Mouse (Mus musculus) kidney, embryonic 14.5 days (tissue): ENCODE measurements around the gene Ctnnd2. TPM values are rescaled to one million over a fixed set of nuclear protein-coding genes. Genes with fewer than 3 reads are reported as not detected.
A peak's percentile ranks its signal among the peaks of the same experiment; 100 is the strongest.

Experiments used
- ATAC-seq: fragments of 200-750 bp; cut with Nextera tagmentation; 2 replicates; pipeline ENCODE4 v1.8.0; 2017; ENCODE audit warnings: moderate number of reproducible peaks, mild to moderate bottlenecking, moderate TSS enrichment, moderate library complexity; ENCODE audit not compliant: low FRiP score, low TSS enrichment
- H3K27ac ChIP-seq: fragments of 300-500 bp; sonication (generic); 2 replicates; pipeline ENCODE4 v1.5.1; 2014; ENCODE audit warnings: low read depth, mild to moderate bottlenecking, low read length, moderate library complexity, mixed read lengths
- H3K27me3 ChIP-seq: fragments of 300-500 bp; sonication (generic); 2 replicates; pipeline ENCODE4 v1.6.1; 2014; ENCODE audit warnings: mild to moderate bottlenecking, low read length; ENCODE audit not compliant: control insufficient read depth, insufficient read depth
- H3K36me3 ChIP-seq: fragments of 300-500 bp; sonication (generic); 2 replicates; pipeline ENCODE4 v1.6.1; 2014; ENCODE audit warnings: low read length, mixed read lengths; ENCODE audit not compliant: control insufficient read depth, insufficient read depth
- H3K4me1 ChIP-seq: fragments of 300-500 bp; sonication (generic); 2 replicates; pipeline ENCODE4 v1.6.1; 2014; ENCODE audit warnings: low read length, mixed read lengths; ENCODE audit not compliant: control insufficient read depth, insufficient read depth
- H3K4me2 ChIP-seq: fragments of 300-500 bp; sonication (generic); replicated peaks from 2 replicates; pipeline ENCODE4 v1.6.1; 2014; ENCODE audit warnings: low read depth, mild to moderate bottlenecking, low read length
- H3K4me3 ChIP-seq: fragments of 300-500 bp; sonication (generic); 2 replicates; pipeline ENCODE4 v1.5.1; 2014; ENCODE audit warnings: mild to moderate bottlenecking, low read length
- H3K9ac ChIP-seq: fragments of 300-500 bp; sonication (generic); 2 replicates; pipeline ENCODE4 v1.6.1; 2014; ENCODE audit warnings: low read depth, mild to moderate bottlenecking, low read length, moderate library complexity
- H3K9me3 ChIP-seq: fragments of 300-500 bp; sonication (generic); 2 replicates; pipeline ENCODE4 v1.6.1; 2016; ENCODE audit warnings: low read length; ENCODE audit not compliant: control insufficient read depth
- WGBS: fragments of 180-500 bp; shearing (Covaris S2); extraction: QIAGEN DNeasy Blood & Tissue Kit; methylation state at CpG from one replicate; pipeline ENCODE4 v1.1.7; 2014; 5-methylcytosine and 5-hydroxymethylcytosine counted together
- polyA plus RNA-seq: library from polyadenylated mRNA; unstranded; fragments of >200 nt; fragmentation: Nextera tagmentation; extraction: Ambion mirVana; gene quantifications from 2 replicates; pipeline ENCODE4 v1.2.1, GENCODE M21; 2014

The Ctnnd2 gene
- polyA plus RNA-seq, 1 experiment from 2014 or later, result 4.6 TPM

DNA sequence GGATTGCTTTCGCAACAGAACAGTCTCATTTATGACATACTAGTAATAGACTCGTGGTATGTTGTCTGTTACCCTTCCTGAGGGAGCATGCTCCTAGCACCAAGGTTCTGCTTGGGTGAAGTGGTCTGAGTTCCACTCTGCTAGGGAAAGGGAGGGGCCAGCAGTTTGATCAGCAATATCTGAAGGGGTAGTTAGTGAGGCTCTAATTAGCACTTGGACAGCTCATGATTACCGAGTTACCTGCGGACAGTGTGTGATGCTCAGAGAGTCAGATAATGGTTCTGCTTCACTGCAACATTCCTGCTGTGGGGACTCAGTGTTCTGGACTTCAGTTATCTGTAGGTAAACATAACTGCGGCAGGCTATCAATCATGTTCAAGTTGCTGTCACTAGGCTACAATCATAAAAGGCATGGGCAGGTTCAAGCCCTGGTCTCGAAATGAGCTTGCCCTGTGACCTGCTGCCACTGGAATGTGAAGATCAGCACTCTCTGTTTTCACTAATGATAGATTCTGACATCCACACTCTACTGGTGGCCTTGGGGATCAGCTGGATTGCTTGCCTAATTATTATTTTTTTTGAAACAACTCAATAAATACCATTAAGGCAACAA is 166.3 kb downstream of the Ctnnd2 start:
- Histone ChIP-seq H3K27me3 (no peaks in the 10 kb centered on the region), H3K4me2 (no peak overlapping the region), H3K9me3 (no peaks in the 10 kb centered on the region), H3K36me3 (no peaks in the 10 kb centered on the region), H3K4me1 (0 out of 2 replicates have a peak, but pooled peaks cover 4% of the 10 kb centered on the region), H3K4me3 (no peak overlapping the region), H3K9ac (no peak overlapping the region), H3K27ac (no peak overlapping the region)
- WGBS, result 43% methylated on average over 6 of the region's 6 CpGs
- peak; percentile 43; the same call in 1 of the 2 replicates for ATAC-seq

DNA sequence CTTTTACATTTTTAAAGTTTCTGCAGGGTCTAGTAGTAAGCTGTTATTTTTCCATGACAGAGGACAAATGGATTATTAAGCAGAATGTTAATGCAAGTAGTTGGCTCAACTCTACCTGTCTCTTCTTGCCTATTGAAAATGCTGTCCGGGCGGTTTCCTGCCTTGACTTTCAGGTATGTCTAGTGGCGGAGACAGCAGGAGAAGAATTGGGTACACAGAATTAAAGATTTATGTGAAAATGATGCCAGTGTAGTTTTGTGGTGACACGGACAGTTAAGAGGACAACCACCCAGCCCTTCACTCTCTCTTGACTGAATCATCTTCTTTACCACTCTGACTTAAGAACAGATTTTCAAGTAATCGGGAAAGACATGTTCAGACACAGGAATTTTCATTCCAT is 173.4 kb downstream of the Ctnnd2 start:
- H3K4me2 ChIP-seq, result no peak overlapping the region
- no peak overlapping the region for H3K4me3 ChIP-seq
- no peak overlapping the region for H3K9ac ChIP-seq
- 0 out of 2 replicates have a peak, but pooled peaks cover 2% of the 10 kb centered on the region for H3K9me3 ChIP-seq
- no peaks in the 10 kb centered on the region for H3K36me3 ChIP-seq
- 93% methylated on average over 5 of the region's 5 CpGs for WGBS
- ATAC-seq, result no peak
- no peak overlapping the region for H3K27ac ChIP-seq
- no peaks in the 10 kb centered on the region for H3K4me1 ChIP-seq
- no peaks in the 10 kb centered on the region for H3K27me3 ChIP-seq

DNA sequence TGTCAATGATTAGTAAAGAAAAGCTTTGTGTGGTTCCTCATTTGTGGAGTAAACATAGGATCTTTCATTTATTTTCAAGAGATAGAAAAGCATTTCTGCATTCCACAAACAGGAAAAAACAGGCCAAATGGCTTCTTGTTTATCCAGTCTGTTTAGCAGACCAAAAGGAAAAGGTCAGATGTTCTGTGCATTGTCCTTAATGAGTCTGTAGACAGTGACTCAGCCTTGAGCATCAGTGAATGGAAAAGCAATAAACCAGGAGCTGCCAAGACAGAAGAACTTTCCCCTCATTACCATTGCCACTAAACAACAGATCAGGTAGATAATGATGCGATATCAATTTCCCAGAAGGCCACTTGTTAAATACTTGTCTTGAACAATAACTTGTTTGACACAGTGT is 192.1 kb downstream of the Ctnnd2 start:
- H3K27ac ChIP-seq, result no peak overlapping the region
- H3K27me3 ChIP-seq, result no peaks in the 10 kb centered on the region
- no peak for ATAC-seq
- 88% methylated on average over 1 of the region's 1 CpGs for WGBS
- no peaks in the 10 kb centered on the region for H3K4me1 ChIP-seq
- no peaks in the 10 kb centered on the region for H3K36me3 ChIP-seq
- H3K9me3 ChIP-seq, result no peaks in the 10 kb centered on the region
- no peak overlapping the region for H3K9ac ChIP-seq
- no peak overlapping the region for H3K4me3 ChIP-seq
- no peak overlapping the region for H3K4me2 ChIP-seq

DNA sequence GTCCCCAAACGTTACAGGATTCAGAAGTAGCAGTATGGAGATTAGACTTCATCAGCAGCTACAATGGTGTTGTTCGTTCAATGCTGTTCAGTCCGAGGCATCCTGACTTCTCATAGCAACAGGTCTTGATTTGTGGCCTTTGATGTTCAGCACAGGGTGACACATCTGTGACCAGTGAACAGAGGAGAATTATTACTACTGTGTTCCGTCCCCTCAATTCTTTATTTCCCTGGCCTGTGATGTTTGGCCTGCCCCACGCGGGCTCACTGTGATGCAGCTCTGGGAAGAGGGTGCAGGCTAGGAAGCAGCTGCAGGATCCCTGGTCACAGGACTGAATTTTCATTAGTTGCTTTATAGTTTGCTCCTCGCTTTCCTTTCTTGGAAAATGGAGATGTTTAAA is 197.6 kb downstream of the Ctnnd2 start:
- no peaks in the 10 kb centered on the region for H3K36me3 ChIP-seq
- no peaks in the 10 kb centered on the region for H3K4me1 ChIP-seq
- no peak overlapping the region for H3K27ac ChIP-seq
- no peak overlapping the region for H3K4me3 ChIP-seq
- H3K9ac ChIP-seq, result no peak overlapping the region
- no peak for ATAC-seq
- H3K9me3 ChIP-seq, result no peaks in the 10 kb centered on the region
- H3K27me3 ChIP-seq, result no peaks in the 10 kb centered on the region
- WGBS, result 47% methylated on average over 7 of the region's 7 CpGs
- H3K4me2 ChIP-seq, result no peak overlapping the region

DNA sequence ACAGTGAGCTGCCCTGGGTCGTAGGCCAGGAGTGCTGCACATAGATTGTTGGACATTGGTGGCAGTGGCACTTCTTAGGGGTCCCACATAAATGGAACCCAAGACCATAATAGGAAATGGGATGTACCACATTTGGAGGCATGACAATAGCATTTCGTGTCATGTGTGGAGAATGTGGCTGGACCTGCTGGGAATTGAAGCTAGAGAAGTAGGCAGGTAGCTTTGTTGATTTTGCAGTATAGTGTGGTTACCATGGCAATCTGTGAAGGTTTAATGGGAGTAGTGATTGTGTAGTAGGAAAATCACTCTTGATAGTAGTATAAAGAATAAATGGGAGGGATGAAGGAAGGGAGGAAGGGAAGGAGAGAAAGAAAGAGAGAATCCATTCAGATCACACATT is 198.8 kb downstream of the Ctnnd2 start:
- no peak overlapping the region for H3K27ac ChIP-seq

DNA sequence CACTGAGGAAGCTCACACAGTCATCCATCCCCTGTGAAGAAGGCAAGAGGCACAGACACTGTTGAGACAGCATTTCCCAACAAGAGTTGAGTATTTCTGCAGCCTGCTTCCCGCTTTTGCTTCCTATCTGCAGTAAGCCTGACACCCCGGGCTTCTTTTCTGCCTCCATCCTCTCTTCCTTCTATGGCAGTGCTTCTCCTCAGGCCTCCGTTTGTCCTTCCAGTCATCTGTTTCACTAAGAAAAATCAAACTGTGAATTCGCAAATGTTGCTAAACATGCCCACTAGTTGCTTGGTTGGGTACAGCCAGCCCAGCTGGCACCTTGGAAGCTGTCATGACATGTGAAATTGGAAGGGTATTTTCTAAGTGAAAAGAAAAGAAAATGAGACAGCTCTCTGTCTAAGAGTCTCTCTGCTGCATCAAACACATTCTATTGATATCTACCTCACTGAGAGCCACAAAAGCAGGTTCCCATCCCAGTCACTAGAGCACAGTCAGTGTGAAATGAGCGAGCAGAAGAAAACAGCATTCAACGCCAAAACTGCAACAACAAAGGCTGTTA is 201.3 kb downstream of the Ctnnd2 start:
- WGBS, result 83% methylated on average over 6 of the region's 6 CpGs

More for the DNA sequence above, 198.8 kb downstream of the Ctnnd2 start:
- H3K9ac ChIP-seq, result no peak overlapping the region
- H3K27me3 ChIP-seq, result no peaks in the 10 kb centered on the region
- H3K4me2 ChIP-seq, result no peak overlapping the region
- 90% methylated on average over 2 of the region's 2 CpGs for WGBS
- no peaks in the 10 kb centered on the region for H3K4me1 ChIP-seq
- no peak for ATAC-seq
- H3K36me3 ChIP-seq, result no peaks in the 10 kb centered on the region
- no peaks in the 10 kb centered on the region for H3K9me3 ChIP-seq
- no peak overlapping the region for H3K4me3 ChIP-seq

DNA sequence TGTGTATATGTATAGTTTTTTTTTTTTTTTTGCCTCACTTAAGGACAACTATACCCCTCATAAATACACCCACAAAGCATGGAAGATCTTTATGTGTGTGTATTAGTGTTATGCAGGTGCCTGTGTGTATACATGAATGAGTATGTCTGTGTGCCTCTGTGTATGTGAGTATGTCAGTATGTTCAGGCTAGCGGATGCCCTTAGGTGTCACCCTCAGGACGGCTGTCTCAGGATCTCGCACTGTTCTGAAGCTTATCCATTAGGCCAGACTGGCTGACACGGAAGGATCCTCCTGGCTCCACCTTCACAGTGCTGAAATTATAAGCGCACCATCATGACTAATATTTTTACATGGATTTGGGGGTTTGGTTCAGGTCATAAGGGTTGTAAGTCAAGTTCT is 202.5 kb downstream of the Ctnnd2 start:
- Histone ChIP-seq H3K36me3 (no peaks in the 10 kb centered on the region), H3K9ac (no peak overlapping the region), H3K9me3 (no peaks in the 10 kb centered on the region), H3K4me2 (no peak overlapping the region), H3K27ac (no peak overlapping the region), H3K4me3 (no peak overlapping the region), H3K27me3 (no peaks in the 10 kb centered on the region), H3K4me1 (no peaks in the 10 kb centered on the region)
- no peak for ATAC-seq
- WGBS, result 89% methylated on average over 5 of the region's 5 CpGs

More for the DNA sequence above, 201.3 kb downstream of the Ctnnd2 start:
- no peak for ATAC-seq
- H3K9me3 ChIP-seq, result no peaks in the 10 kb centered on the region
- no peak overlapping the region for H3K4me2 ChIP-seq
- no peak overlapping the region for H3K9ac ChIP-seq
- no peaks in the 10 kb centered on the region for H3K4me1 ChIP-seq
- H3K4me3 ChIP-seq, result no peak overlapping the region
- no peaks in the 10 kb centered on the region for H3K27me3 ChIP-seq
- no peaks in the 10 kb centered on the region for H3K36me3 ChIP-seq
- H3K27ac ChIP-seq, result no peak overlapping the region

DNA sequence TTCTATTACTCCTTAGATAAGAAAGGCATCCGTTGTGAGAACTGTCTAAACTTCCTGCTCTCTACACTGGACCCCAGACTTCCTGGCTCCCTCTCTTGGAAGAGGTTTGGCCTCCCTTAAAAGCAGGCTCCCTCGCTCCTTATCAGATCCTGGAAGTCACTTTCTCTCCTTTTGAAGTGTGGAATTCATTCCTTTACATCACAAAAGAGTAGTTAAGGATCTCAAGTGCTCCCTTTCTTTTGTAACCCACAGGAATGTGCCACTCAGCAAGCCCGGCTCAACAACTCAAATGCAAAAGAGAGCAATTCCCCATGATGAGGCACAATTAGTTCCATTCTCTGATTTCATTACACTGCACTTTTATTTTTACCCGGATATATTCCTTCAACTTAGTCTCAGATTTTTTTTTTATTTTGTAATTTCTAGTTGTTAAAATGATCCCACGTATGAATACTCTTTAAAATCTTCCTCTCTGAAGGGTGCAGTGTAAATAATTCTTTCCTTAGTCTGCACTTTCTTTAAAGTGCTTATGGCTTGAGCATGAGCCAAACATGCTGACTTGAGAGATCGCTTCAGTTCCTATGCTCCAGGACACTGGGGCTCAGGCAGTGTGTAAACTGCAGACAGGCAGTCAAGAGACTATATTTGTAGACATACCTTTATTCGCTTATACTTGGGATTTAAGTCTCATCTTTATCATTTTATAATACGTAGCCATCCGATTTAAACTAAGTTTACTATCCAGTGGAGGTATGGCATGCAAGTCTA is 210.9 kb downstream of the Ctnnd2 start:
- H3K27ac ChIP-seq, result no peak overlapping the region
- H3K9me3 ChIP-seq, result no peaks in the 10 kb centered on the region
- peaks cover 4% of the 10 kb centered on the region; the same call in 1 of the 2 replicates for H3K4me1 ChIP-seq
- H3K36me3 ChIP-seq, result no peaks in the 10 kb centered on the region
- no peak for ATAC-seq
- WGBS, result 25% methylated on average over 9 of the region's 9 CpGs
- H3K9ac ChIP-seq, result no peak overlapping the region
- no peak overlapping the region for H3K4me3 ChIP-seq
- no peaks in the 10 kb centered on the region for H3K27me3 ChIP-seq
- no peak overlapping the region for H3K4me2 ChIP-seq

DNA sequence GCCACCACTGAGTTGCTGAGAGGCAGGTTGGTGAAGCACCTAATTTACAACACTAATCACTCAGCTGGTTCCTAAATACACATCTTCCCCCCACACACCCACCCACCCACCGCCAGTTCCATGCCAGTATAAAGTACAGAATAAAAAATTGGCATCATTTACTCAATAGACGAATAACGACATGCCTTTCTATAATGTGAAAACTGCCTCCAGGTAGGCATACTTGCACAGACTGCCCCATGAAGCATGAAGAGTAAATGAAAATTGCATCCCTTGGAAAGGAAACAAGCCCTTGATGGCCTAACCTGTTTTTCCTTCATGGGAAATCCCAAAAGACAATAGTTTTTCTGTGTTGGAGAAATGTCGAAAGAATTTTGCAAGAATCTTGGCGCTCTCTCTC is 212.0 kb downstream of the Ctnnd2 start:
- Histone ChIP-seq H3K27me3 (no peaks in the 10 kb centered on the region), H3K9ac (no peak overlapping the region), H3K4me1 (peaks cover 4% of the 10 kb centered on the region; the same call in 1 of the 2 replicates), H3K4me3 (no peak overlapping the region), H3K36me3 (no peaks in the 10 kb centered on the region), H3K27ac (no peak overlapping the region), H3K4me2 (no peak overlapping the region), H3K9me3 (no peaks in the 10 kb centered on the region)
- 65% methylated on average over 5 of the region's 5 CpGs for WGBS
- ATAC-seq, result no peak
